Mouse (Mus musculus): ENCODE results near the gene Epha4. TPM values are rescaled to one million over a fixed set of nuclear protein-coding genes. Genes with fewer than 3 reads are reported as not detected.

Gene Epha4
- polyA plus RNA-seq, 1 experiment = not detected

DNA sequence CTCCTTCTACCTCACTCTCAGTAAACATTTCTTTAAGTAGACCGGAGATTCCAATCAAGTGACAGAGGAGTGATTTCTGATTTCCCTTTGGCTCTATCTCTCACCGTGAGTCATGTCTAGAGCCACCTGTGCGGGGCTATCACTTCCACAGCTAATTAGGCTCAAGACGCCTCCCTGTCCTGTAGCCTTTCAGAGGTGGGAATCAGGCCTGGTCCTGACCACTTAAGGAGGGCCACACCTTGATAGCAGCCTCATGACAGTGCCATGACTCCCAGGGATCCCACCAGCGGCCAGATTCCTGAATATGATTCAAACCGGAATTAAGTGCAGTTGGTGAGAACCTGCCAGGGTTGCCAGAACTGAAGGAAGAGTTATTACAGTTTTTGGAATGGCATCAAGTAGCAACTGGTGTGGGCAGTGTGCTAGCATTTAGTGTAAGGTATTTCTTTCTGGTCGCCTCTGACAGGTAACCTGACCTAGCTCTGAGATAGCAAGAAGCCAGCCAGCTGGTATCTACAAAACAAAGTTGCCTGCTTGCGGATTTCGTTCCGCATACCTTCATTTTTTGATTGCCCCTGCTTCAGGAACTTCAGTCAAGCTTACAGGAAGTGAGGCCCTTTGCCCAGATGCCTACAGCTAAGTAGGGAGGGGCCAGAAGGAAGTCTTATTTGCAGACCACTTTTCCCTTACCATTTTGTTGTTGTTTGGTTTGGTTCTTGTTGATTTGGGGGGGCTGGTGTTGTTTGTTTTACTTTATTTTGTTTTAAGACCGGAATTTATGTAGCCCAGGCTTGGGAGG is 53.9 kb downstream of the Epha4 start:
- TF ChIP-seq CTCF (IDR thresholded peaks at IDR 0.05; ENCODE audit: insufficient read depth, low read depth, low read length) (no peak), POLR2A (IDR thresholded peaks at IDR 0.05; ENCODE audit: insufficient read depth, low read depth, low read length) (no peak)
- no peak overlapping the region for H3K4me3 ChIP-seq (ENCODE audit: insufficient read depth, low read depth, low read length)
- H3K27ac ChIP-seq (ENCODE audit: insufficient read depth, low read depth, low read length) = no peak overlapping the region
- peaks cover 4% of the 10 kb centered on the region for H3K4me1 ChIP-seq (ENCODE audit: control insufficient read depth, insufficient read depth, low read length)
- 92% methylated on average over 11 of the region's 11 CpGs for WGBS

DNA sequence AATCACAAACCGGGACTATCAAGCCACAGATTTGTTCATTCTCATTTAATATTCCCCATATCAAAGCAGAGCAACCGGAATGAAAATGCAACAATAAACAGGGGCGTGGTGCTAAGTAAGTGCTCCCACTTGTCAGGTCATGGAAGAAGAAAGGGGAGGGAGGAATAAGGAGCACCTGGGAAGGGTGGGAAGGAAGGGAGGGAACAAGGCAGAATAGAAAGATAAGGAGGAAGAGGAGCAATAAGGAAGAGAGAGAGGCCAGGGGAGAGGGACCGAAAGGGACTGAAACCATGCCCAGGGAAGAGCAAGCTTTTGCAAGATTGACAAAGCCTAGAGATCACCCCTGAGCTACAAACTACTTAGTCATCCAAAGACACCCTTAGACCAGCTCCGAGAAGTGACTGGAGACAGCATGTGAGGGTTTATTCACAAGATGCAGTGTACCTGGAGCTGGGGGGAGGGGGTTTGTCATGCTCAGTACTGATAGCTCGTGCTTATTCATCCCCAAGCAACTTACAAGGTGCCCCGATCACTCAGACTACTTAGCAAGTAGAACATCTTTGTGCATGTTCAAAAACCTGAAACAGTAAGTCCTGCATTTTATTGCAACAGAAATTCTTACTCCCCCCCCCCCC is 56.0 kb downstream of the Epha4 start:
- TF ChIP-seq CTCF (IDR thresholded peaks at IDR 0.05; ENCODE audit: insufficient read depth, low read depth, low read length) = no peak
- TF ChIP-seq POLR2A (IDR thresholded peaks at IDR 0.05; ENCODE audit: insufficient read depth, low read depth, low read length) = no peak
- 88% methylated on average over 7 of the region's 7 CpGs for WGBS
- Histone ChIP-seq H3K4me1 (ENCODE audit: control insufficient read depth, insufficient read depth, low read length) (peaks cover 5% of the 10 kb centered on the region), H3K4me3 (ENCODE audit: insufficient read depth, low read depth, low read length) (no peak overlapping the region), H3K27ac (ENCODE audit: insufficient read depth, low read depth, low read length) (no peak overlapping the region)

GRCm38 (mm10) chr1:77457446-77457800 is 57.5 kb downstream of the Epha4 start:
- H3K27ac ChIP-seq (ENCODE audit: insufficient read depth, low read depth, low read length) = no peak overlapping the region
- 50% methylated on average over 6 of the region's 6 CpGs for WGBS
- TF ChIP-seq CTCF (IDR thresholded peaks at IDR 0.05; ENCODE audit: insufficient read depth, low read depth, low read length) (no peak), POLR2A (IDR thresholded peaks at IDR 0.05; ENCODE audit: insufficient read depth, low read depth, low read length) (no peak)
- H3K4me3 ChIP-seq (ENCODE audit: insufficient read depth, low read depth, low read length) = no peak overlapping the region
- H3K4me1 ChIP-seq (ENCODE audit: control insufficient read depth, insufficient read depth, low read length) = peaks cover 5% of the 10 kb centered on the region; the same call in 1 of the 2 replicates

- TF ChIP-seq POLR2A (IDR thresholded peaks at IDR 0.05; ENCODE audit: insufficient read depth, low read depth, low read length) (no peak), CTCF (IDR thresholded peaks at IDR 0.05; ENCODE audit: insufficient read depth, low read depth, low read length) (no peak)
- no peak overlapping the region for H3K4me3 ChIP-seq (ENCODE audit: insufficient read depth, low read depth, low read length)
- 69% methylated on average over 7 of the region's 7 CpGs for WGBS
- H3K27ac ChIP-seq (ENCODE audit: insufficient read depth, low read depth, low read length) = no peak overlapping the region
- peaks cover 5% of the 10 kb centered on the region; the same call in 1 of the 2 replicates for H3K4me1 ChIP-seq (ENCODE audit: control insufficient read depth, insufficient read depth, low read length)
Observed at GRCm38 (mm10) chr1:77456695-77457445, 58.0 kb downstream of the Epha4 start.

GRCm38 (mm10) chr1:77453811-77454210 is 61.1 kb downstream of the Epha4 start:
- Histone ChIP-seq H3K27ac (ENCODE audit: insufficient read depth, low read depth, low read length) (no peak overlapping the region), H3K4me3 (ENCODE audit: insufficient read depth, low read depth, low read length) (no peak overlapping the region), H3K4me1 (ENCODE audit: control insufficient read depth, insufficient read depth, low read length) (peaks cover 5% of the 10 kb centered on the region; the same call in 1 of the 2 replicates)
- no peak for TF ChIP-seq CTCF (IDR thresholded peaks at IDR 0.05; ENCODE audit: insufficient read depth, low read depth, low read length)
- TF ChIP-seq POLR2A (IDR thresholded peaks at IDR 0.05; ENCODE audit: insufficient read depth, low read depth, low read length) = no peak
- 100% methylated on average over 1 of the region's 1 CpGs for WGBS

- Histone ChIP-seq H3K27ac (ENCODE audit: insufficient read depth, low read depth, low read length) (no peak overlapping the region), H3K4me3 (ENCODE audit: insufficient read depth, low read depth, low read length) (no peak overlapping the region), H3K4me1 (ENCODE audit: control insufficient read depth, insufficient read depth, low read length) (peaks cover 5% of the 10 kb centered on the region; the same call in 1 of the 2 replicates)
- over 99% methylated on average over 3 of the region's 3 CpGs for WGBS
- no peak for TF ChIP-seq CTCF (IDR thresholded peaks at IDR 0.05; ENCODE audit: insufficient read depth, low read depth, low read length)
- no peak for TF ChIP-seq POLR2A (IDR thresholded peaks at IDR 0.05; ENCODE audit: insufficient read depth, low read depth, low read length)
Observed at GRCm38 (mm10) chr1:77452721-77453120, 62.2 kb downstream of the Epha4 start.

DNA sequence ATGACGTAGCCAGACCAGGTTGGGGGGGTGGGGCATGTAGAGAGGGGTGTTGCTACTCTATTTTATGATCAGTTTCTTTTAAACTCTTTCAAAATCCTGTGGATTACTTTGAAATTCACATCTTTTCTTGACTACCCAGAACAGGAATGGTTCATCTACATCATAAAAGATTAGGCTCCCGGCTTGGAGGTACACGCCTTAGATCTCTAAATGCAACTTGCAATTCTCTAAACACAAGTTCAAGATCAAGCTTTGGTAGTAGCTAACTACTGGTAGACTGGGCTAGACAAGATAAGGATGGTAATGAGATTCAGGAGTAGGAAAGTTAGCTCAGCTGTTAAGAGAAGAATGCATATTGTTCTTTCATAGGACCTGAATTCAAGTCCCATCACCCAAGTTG is 63.3 kb downstream of the Epha4 start:
- 80% methylated on average over 3 of the region's 3 CpGs for WGBS
- Histone ChIP-seq H3K4me1 (ENCODE audit: control insufficient read depth, insufficient read depth, low read length) (peaks cover 2% of the 10 kb centered on the region; the same call in 1 of the 2 replicates), H3K27ac (ENCODE audit: insufficient read depth, low read depth, low read length) (no peak overlapping the region), H3K4me3 (ENCODE audit: insufficient read depth, low read depth, low read length) (no peak overlapping the region)
- TF ChIP-seq CTCF (IDR thresholded peaks at IDR 0.05; ENCODE audit: insufficient read depth, low read depth, low read length) = no peak
- TF ChIP-seq POLR2A (IDR thresholded peaks at IDR 0.05; ENCODE audit: insufficient read depth, low read depth, low read length) = no peak

GRCm38 (mm10) chr1:77450201-77450600 is 64.7 kb downstream of the Epha4 start:
- 83% methylated on average over 3 of the region's 3 CpGs for WGBS
- no peak for TF ChIP-seq CTCF (IDR thresholded peaks at IDR 0.05; ENCODE audit: insufficient read depth, low read depth, low read length)
- TF ChIP-seq POLR2A (IDR thresholded peaks at IDR 0.05; ENCODE audit: insufficient read depth, low read depth, low read length) = no peak
- Histone ChIP-seq H3K27ac (ENCODE audit: insufficient read depth, low read depth, low read length) (no peak overlapping the region), H3K4me3 (ENCODE audit: insufficient read depth, low read depth, low read length) (no peak overlapping the region), H3K4me1 (ENCODE audit: control insufficient read depth, insufficient read depth, low read length) (no peaks in the 10 kb centered on the region)
